Mouse (Mus musculus) forebrain, embryonic 11.5 days (tissue): ENCODE data around the gene Tmem266. TPM values are rescaled to one million over a fixed set of nuclear protein-coding genes. Genes with fewer than 3 reads are reported as not detected.

ENCODE experiments used
- ATAC-seq: fragments of 200-750 bp; cut with Nextera tagmentation; replicated peaks from 2 replicates; pipeline ENCODE4 v1.8.0; 2017; ENCODE audit warnings: moderate TSS enrichment; ENCODE audit not compliant: low FRiP score
- DNase-seq: peaks from one replicate; pipeline ENCODE4 v3.0.0-alpha.2; 2017; ENCODE audit warnings: low spot score
- H3K27ac ChIP-seq: fragments of 300-500 bp; sonication (generic); 2 replicates; pipeline ENCODE4 v1.5.1; 2014; ENCODE audit warnings: low read depth, low read length
- H3K27me3 ChIP-seq: fragments of 300-500 bp; sonication (generic); 2 replicates; pipeline ENCODE4 v1.6.1; 2014; ENCODE audit warnings: mild to moderate bottlenecking, low read length, mixed read lengths; ENCODE audit not compliant: control insufficient read depth, insufficient read depth
- H3K36me3 ChIP-seq: fragments of 300-500 bp; sonication (generic); 2 replicates; pipeline ENCODE4 v1.6.1; 2014; ENCODE audit warnings: mild to moderate bottlenecking, low read length, moderate library complexity, mixed read lengths; ENCODE audit not compliant: control insufficient read depth, insufficient read depth
- H3K4me1 ChIP-seq: fragments of 300-500 bp; sonication (generic); replicated peaks from 2 replicates; pipeline ENCODE4 v1.6.1; 2014; ENCODE audit warnings: low read length, mixed read lengths; ENCODE audit not compliant: control insufficient read depth, insufficient read depth
- H3K4me2 ChIP-seq: fragments of 300-500 bp; sonication (generic); 2 replicates; pipeline ENCODE4 v1.6.1; 2014; ENCODE audit warnings: low read depth, mild to moderate bottlenecking, low read length, moderate library complexity, mixed read lengths; ENCODE audit not compliant: severe bottlenecking
- H3K4me3 ChIP-seq: fragments of 300-500 bp; sonication (generic); 2 replicates; pipeline ENCODE4 v1.5.1; 2014; ENCODE audit warnings: low read depth, low read length
- H3K9ac ChIP-seq: fragments of 300-500 bp; sonication (generic); 2 replicates; pipeline ENCODE4 v1.6.1; 2014; ENCODE audit warnings: low read length
- H3K9me3 ChIP-seq: fragments of 300-500 bp; sonication (generic); 2 replicates; pipeline ENCODE4 v1.6.1; 2016; ENCODE audit warnings: low read length, mixed read lengths; ENCODE audit not compliant: control insufficient read depth
- WGBS: fragments of 180-500 bp; shearing (Covaris S2); extraction: QIAGEN DNeasy Blood & Tissue Kit; methylation state at CpG from one replicate; pipeline ENCODE4 v1.1.7; 2014; 5-methylcytosine and 5-hydroxymethylcytosine counted together
- polyA plus RNA-seq: library from polyadenylated mRNA; unstranded; fragments of >200 nt; fragmentation: Nextera tagmentation; extraction: Ambion mirVana; gene quantifications from 2 replicates; pipeline ENCODE4 v1.2.1, GENCODE M21; 2014

Gene Tmem266
- polyA plus RNA-seq, 1 experiment from 2014 or later, result not detected

- no peak for ATAC-seq
- Histone ChIP-seq H3K4me2 (no peak overlapping the region), H3K4me1 (no peaks in the 10 kb centered on the region), H3K9ac (no peak overlapping the region), H3K4me3 (no peak overlapping the region), H3K27me3 (no peaks in the 10 kb centered on the region; the same call in 1 of the 2 replicates), H3K9me3 (no peaks in the 10 kb centered on the region), H3K27ac (no peak overlapping the region), H3K36me3 (no peaks in the 10 kb centered on the region)
- WGBS, result 87% methylated on average over 3 of the region's 3 CpGs
- DNase-seq, result no peak
These were observed 22.0 kb downstream of the Tmem266 start for GRCm38 (mm10) chr9:55348664-55349063.

DNA sequence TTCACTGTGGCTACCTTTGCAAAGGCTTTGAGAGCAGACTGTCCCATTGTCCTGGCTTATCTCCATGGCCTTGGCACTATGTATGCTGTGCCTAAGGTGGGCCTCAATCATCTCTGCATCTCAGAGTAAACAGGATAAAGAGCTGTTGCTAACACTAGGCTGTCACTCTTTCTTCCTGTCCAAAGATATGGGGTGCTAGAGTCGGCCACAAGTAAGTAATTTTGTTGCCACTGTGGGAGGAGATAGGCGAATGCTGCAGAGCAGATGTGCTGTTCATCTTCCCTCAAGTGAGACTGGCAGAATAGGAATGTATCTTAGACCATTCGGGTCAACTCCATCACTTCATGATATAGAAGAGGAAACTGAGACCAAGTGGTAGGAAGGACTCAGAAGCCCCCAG is 28.0 kb downstream of the Tmem266 start:
- Histone ChIP-seq H3K27me3 (no peaks in the 10 kb centered on the region; the same call in 1 of the 2 replicates), H3K4me2 (no peak overlapping the region), H3K4me1 (0 out of 2 replicates have a peak, but pooled peaks cover 4% of the 10 kb centered on the region), H3K27ac (no peak overlapping the region), H3K9me3 (no peaks in the 10 kb centered on the region), H3K9ac (no peak overlapping the region), H3K4me3 (no peak overlapping the region), H3K36me3 (no peaks in the 10 kb centered on the region)
- DNase-seq (no peak), ATAC-seq (no peak)
- WGBS, result 81% methylated on average over 3 of the region's 3 CpGs

DNA sequence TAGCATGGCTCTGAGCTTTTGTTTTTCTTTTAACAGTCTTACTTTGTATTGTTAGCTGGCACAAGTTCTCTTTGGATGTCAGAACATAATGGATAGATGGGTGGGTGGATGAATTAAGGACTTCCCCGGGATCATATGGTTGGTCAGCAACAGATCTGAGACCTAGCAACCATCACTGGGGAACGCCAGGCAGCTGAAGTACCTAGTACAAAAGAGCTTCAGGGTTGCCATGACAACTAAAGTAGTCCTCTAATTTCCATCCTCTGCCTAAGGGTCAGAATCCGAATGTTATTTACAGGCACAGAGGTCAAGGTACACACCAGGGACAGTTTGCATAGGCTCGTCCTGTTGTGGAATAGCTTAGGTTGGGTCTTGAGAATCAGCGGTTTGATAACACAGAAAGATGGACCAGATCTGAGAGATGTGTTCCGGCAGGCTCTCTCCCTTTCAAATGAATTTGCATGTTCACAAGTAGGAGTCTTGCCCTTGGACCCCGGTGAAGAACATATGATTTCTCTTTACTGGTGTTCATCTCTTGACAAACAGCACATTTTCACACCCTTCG is 28.6 kb downstream of the Tmem266 start:
- 51% methylated on average over 8 of the region's 8 CpGs for WGBS
- Histone ChIP-seq H3K4me1 (0 out of 2 replicates have a peak, but pooled peaks cover 4% of the 10 kb centered on the region), H3K9me3 (no peaks in the 10 kb centered on the region), H3K4me3 (no peak overlapping the region), H3K9ac (no peak overlapping the region), H3K27ac (no peak overlapping the region), H3K4me2 (no peak overlapping the region), H3K36me3 (no peaks in the 10 kb centered on the region), H3K27me3 (no peaks in the 10 kb centered on the region)
- DNase-seq (no peak), ATAC-seq (no peak; the same call in 1 of the 2 replicates)

DNA sequence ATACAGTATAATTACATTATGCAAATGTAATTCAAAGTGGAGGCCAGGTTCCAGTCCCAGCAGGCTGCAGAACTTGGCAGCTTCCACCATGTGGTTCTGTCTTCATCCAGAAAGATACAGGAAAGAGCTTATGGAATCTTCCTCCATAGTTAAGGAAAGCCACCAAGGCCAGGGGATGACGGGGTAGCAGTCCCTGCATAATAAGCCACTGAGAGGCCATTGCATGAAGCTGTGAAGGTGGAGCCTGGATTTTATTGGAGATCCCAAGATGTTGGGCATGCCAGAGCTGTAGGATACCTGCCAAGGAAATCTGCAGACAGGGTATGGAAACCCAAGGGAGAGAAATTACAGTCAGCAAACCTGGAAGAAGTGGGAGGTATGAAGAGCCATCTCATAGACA is 30.5 kb downstream of the Tmem266 start:
- no peaks in the 10 kb centered on the region for H3K36me3 ChIP-seq
- DNase-seq (no peak), ATAC-seq (no peak)
- H3K27me3 ChIP-seq, result no peaks in the 10 kb centered on the region
- 88% methylated on average over 1 of the region's 1 CpGs for WGBS
- H3K4me2 ChIP-seq, result no peak overlapping the region
- H3K4me3 ChIP-seq, result no peak overlapping the region
- H3K9ac ChIP-seq, result no peak overlapping the region
- H3K4me1 ChIP-seq, result 0 out of 2 replicates have a peak, but pooled peaks cover 4% of the 10 kb centered on the region
- H3K9me3 ChIP-seq, result no peaks in the 10 kb centered on the region
- no peak overlapping the region for H3K27ac ChIP-seq

- Histone ChIP-seq H3K27me3 (no peaks in the 10 kb centered on the region), H3K9me3 (no peaks in the 10 kb centered on the region), H3K36me3 (no peaks in the 10 kb centered on the region), H3K4me1 (no peaks in the 10 kb centered on the region), H3K4me2 (no peak overlapping the region), H3K27ac (no peak overlapping the region), H3K4me3 (no peak overlapping the region), H3K9ac (no peak overlapping the region)
- WGBS, result 85% methylated on average over 3 of the region's 3 CpGs
- DNase-seq (no peak), ATAC-seq (no peak)
These were observed 33.7 kb downstream of the Tmem266 start for GRCm38 (mm10) chr9:55360372-55360771.

DNA sequence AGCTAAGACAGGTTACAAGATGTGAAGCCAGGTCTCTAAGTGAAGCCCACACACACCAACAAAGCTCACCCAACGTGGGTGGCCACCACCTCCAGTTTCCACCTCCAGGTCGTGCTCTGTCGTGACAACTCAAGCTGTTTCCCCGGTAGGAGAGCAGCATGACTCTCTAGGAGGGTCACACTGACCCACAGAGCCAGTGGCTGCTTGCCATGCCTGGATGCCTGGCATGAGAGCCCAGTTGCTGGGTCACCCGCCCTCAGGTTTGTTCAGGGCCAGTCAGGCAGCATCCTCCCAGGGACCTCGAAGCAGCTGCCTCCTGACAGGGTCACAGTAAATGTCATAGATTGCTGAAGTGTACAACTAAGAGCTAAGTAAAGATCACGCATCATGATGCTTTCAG is 34.1 kb downstream of the Tmem266 start:
- H3K27ac ChIP-seq, result no peak overlapping the region
- DNase-seq, result no peak
- H3K4me2 ChIP-seq, result no peak overlapping the region
- ATAC-seq, result no peak
- 67% methylated on average over 7 of the region's 7 CpGs for WGBS
- H3K4me3 ChIP-seq, result no peak overlapping the region
- H3K27me3 ChIP-seq, result no peaks in the 10 kb centered on the region
- H3K36me3 ChIP-seq, result no peaks in the 10 kb centered on the region
- no peak overlapping the region for H3K9ac ChIP-seq
- no peaks in the 10 kb centered on the region for H3K9me3 ChIP-seq
- H3K4me1 ChIP-seq, result no peaks in the 10 kb centered on the region

GRCm38 (mm10) chr9:55361969-55362368 is 35.3 kb downstream of the Tmem266 start:
- ATAC-seq, result no peak
- Histone ChIP-seq H3K27me3 (no peaks in the 10 kb centered on the region), H3K27ac (no peak overlapping the region), H3K9me3 (no peaks in the 10 kb centered on the region), H3K4me1 (no peaks in the 10 kb centered on the region), H3K4me2 (no peak overlapping the region), H3K36me3 (no peaks in the 10 kb centered on the region), H3K4me3 (no peak overlapping the region), H3K9ac (no peak overlapping the region)
- 82% methylated on average over 5 of the region's 5 CpGs for WGBS
- no peak for DNase-seq

- Histone ChIP-seq H3K27ac (no peak overlapping the region), H3K9ac (no peak overlapping the region), H3K4me2 (no peak overlapping the region), H3K4me1 (no peaks in the 10 kb centered on the region), H3K27me3 (no peaks in the 10 kb centered on the region), H3K36me3 (no peaks in the 10 kb centered on the region), H3K9me3 (no peaks in the 10 kb centered on the region), H3K4me3 (no peak overlapping the region)
- ATAC-seq, result no peak
- DNase-seq, result no peak
These were observed 37.0 kb downstream of the Tmem266 start for GRCm38 (mm10) chr9:55363707-55364106.

- H3K36me3 ChIP-seq, result no peaks in the 10 kb centered on the region
- no peaks in the 10 kb centered on the region for H3K4me1 ChIP-seq
- H3K4me3 ChIP-seq, result no peak overlapping the region
- H3K9ac ChIP-seq, result no peak overlapping the region
- H3K4me2 ChIP-seq, result no peak overlapping the region
- ATAC-seq (no peak), DNase-seq (peak; percentile 21)
- 56% methylated on average over 3 of the region's 3 CpGs for WGBS
- H3K9me3 ChIP-seq, result no peaks in the 10 kb centered on the region
- no peaks in the 10 kb centered on the region for H3K27me3 ChIP-seq
- H3K27ac ChIP-seq, result no peak overlapping the region
These were observed 41.3 kb downstream of the Tmem266 start for GRCm38 (mm10) chr9:55368011-55368410.
